15 mouse cellular contexts compared by ENCODE assay signal in genomic region chr12:105476993-105477392, GRCm38 (mm10). TPM values are rescaled to one million over a fixed set of nuclear protein-coding genes. Genes with fewer than 3 reads are reported as not detected.
"Had no signal": no experiment of that assay in that cellular context is flagged by ENCODE, and none has a peak within 500 bp of the region (broad histone marks: within the 10 kb centered on the region; RNA-seq: fewer than 3 reads in every experiment).

No protein-coding gene starts in this region.

- DNase-seq: layer of hippocampus, adult 9-11 months had no signal

- ATAC-seq: intestine, postnatal 0 days; liver, embryonic 12.5 days had no signal

- H3K27ac ChIP-seq: kidney, embryonic 15.5 days; limb, embryonic 10.5 days; limb, embryonic 13.5 days; liver, embryonic 12.5 days; liver, embryonic 15.5 days; lung, embryonic 15.5 days had no signal

- H3K27me3 ChIP-seq: kidney, embryonic 15.5 days; limb, embryonic 13.5 days; liver, embryonic 12.5 days; liver, embryonic 15.5 days; lung, embryonic 15.5 days; midbrain, embryonic 13.5 days; neural tube, embryonic 13.5 days had no signal

- H3K4me3 ChIP-seq: kidney, embryonic 15.5 days; left cerebral cortex, adult 2 months; limb, embryonic 10.5 days; limb, embryonic 13.5 days; liver, embryonic 12.5 days; liver, embryonic 15.5 days; lung, embryonic 15.5 days; megakaryocyte, embryonic 14.5 days; midbrain, embryonic 10.5 days; midbrain, embryonic 13.5 days; myocyte; neural tube, embryonic 13.5 days had no signal

RNA-seq across cellular contexts. Expression of gene D430019H16Rik, which starts 23.3 kb away (rescaled TPM):
- total RNA-seq: neutrophil, adult 5-6 weeks had no signal
